Mouse (Mus musculus) hindbrain, embryonic 15.5 days (tissue): ENCODE data around the gene Ggt1. TPM values are rescaled to one million over a fixed set of nuclear protein-coding genes. Genes with fewer than 3 reads are reported as not detected.
A peak's percentile ranks its signal among the peaks of the same experiment; 100 is the strongest.

ENCODE experiments used
- ATAC-seq: fragments of 200-750 bp; cut with Nextera tagmentation; 2 replicates; pipeline ENCODE4 v1.8.0; 2017; ENCODE audit warnings: low read depth, moderate number of reproducible peaks, moderate TSS enrichment; ENCODE audit not compliant: low FRiP score
- H3K27ac ChIP-seq: fragments of 300-500 bp; sonication (generic); replicated peaks from 2 replicates; pipeline ENCODE4 v1.5.1; 2015; ENCODE audit warnings: mild to moderate bottlenecking, inconsistent platforms
- H3K27me3 ChIP-seq: fragments of 300-500 bp; sonication (generic); 2 replicates; pipeline ENCODE4 v1.6.1; 2015; ENCODE audit warnings: control low read depth, inconsistent platforms
- H3K36me3 ChIP-seq: fragments of 300-500 bp; sonication (generic); 2 replicates; pipeline ENCODE4 v1.6.1; 2015; ENCODE audit warnings: control low read depth, inconsistent platforms
- H3K4me1 ChIP-seq: fragments of 300-500 bp; sonication (generic); replicated peaks from 2 replicates; pipeline ENCODE4 v1.6.1; 2015; ENCODE audit warnings: control low read depth, inconsistent platforms
- H3K4me2 ChIP-seq: fragments of 300-500 bp; sonication (generic); 2 replicates; pipeline ENCODE4 v1.6.1; 2015; ENCODE audit warnings: moderate library complexity, mild to moderate bottlenecking, inconsistent platforms
- H3K4me3 ChIP-seq: fragments of 300-500 bp; sonication (generic); 2 replicates; pipeline ENCODE4 v1.5.1; 2015; ENCODE audit warnings: mild to moderate bottlenecking, inconsistent platforms
- H3K9ac ChIP-seq: fragments of 300-500 bp; sonication (generic); 2 replicates; pipeline ENCODE4 v1.6.1; 2015; ENCODE audit warnings: inconsistent platforms
- H3K9me3 ChIP-seq: fragments of 300-500 bp; sonication (generic); 2 replicates; pipeline ENCODE4 v1.6.1; 2016; ENCODE audit warnings: control low read depth, inconsistent platforms
- WGBS: fragments of 180-500 bp; shearing (Covaris S2); methylation state at CpG from one replicate; pipeline ENCODE4 v1.1.7; 2015; 5-methylcytosine and 5-hydroxymethylcytosine counted together
- polyA plus RNA-seq: library from polyadenylated mRNA; unstranded; fragments of >200 nt; fragmentation: Nextera tagmentation; extraction: Ambion mirVana; gene quantifications from 2 replicates; pipeline ENCODE4 v1.2.1, GENCODE M21; 2015

Gene Ggt1
- polyA plus RNA-seq, 1 experiment from 2014 or later, result 1.3 TPM

GRCm38 (mm10) chr10:75552701-75553450, 8.5 kb upstream of the Ggt1 start:
- Histone ChIP-seq H3K4me3 (no peak overlapping the region), H3K9me3 (no peaks in the 10 kb centered on the region), H3K9ac (no peak overlapping the region), H3K27me3 (no peaks in the 10 kb centered on the region), H3K27ac (no peak overlapping the region), H3K4me1 (peaks cover 31% of the 10 kb centered on the region), H3K4me2 (no peak overlapping the region), H3K36me3 (peaks cover 32% of the 10 kb centered on the region)
- no peak for ATAC-seq
- WGBS, result 76% methylated on average over 13 of the region's 13 CpGs

GRCm38 (mm10) chr10:75554090-75554489, 7.3 kb upstream of the Ggt1 start:
- no peaks in the 10 kb centered on the region for H3K9me3 ChIP-seq

GRCm38 (mm10) chr10:75555557-75555956, 5.8 kb upstream of the Ggt1 start:
- Histone ChIP-seq H3K4me2 (no peak overlapping the region), H3K27me3 (no peaks in the 10 kb centered on the region), H3K4me1 (peaks cover 45% of the 10 kb centered on the region), H3K36me3 (peaks cover 32% of the 10 kb centered on the region), H3K27ac (peak overlapping the region; percentile 53), H3K4me3 (no peak overlapping the region), H3K9me3 (no peaks in the 10 kb centered on the region), H3K9ac (no peak overlapping the region)
- ATAC-seq, result no peak
- WGBS, result 66% methylated on average over 6 of the region's 6 CpGs

More at GRCm38 (mm10) chr10:75554090-75554489, 7.3 kb upstream of the Ggt1 start:
- H3K4me3 ChIP-seq, result no peak overlapping the region
- no peaks in the 10 kb centered on the region for H3K27me3 ChIP-seq
- H3K4me2 ChIP-seq, result no peak overlapping the region
- H3K27ac ChIP-seq, result no peak overlapping the region
- WGBS, result 93% methylated on average over 8 of the region's 8 CpGs
- no peak overlapping the region for H3K9ac ChIP-seq
- H3K36me3 ChIP-seq, result peaks cover 32% of the 10 kb centered on the region
- ATAC-seq, result no peak
- peaks cover 36% of the 10 kb centered on the region for H3K4me1 ChIP-seq

- Histone ChIP-seq H3K4me3 (no peak overlapping the region), H3K27ac (peak overlapping the region; percentile 68), H3K9ac (no peak overlapping the region), H3K27me3 (no peaks in the 10 kb centered on the region), H3K4me2 (no peak overlapping the region), H3K9me3 (no peaks in the 10 kb centered on the region), H3K36me3 (peaks cover 32% of the 10 kb centered on the region), H3K4me1 (peaks cover 50% of the 10 kb centered on the region)
- peak; percentile 68 for ATAC-seq
- WGBS, result 21% methylated on average over 9 of the region's 9 CpGs
These were observed 5.4 kb upstream of the Ggt1 start for GRCm38 (mm10) chr10:75556026-75556425.

GRCm38 (mm10) chr10:75558515-75558914, 2.9 kb upstream of the Ggt1 start:
- Histone ChIP-seq H3K4me1 (peaks cover 54% of the 10 kb centered on the region), H3K9ac (peak overlapping the region; percentile 75), H3K4me2 (peak overlapping the region; percentile 82), H3K9me3 (no peaks in the 10 kb centered on the region), H3K36me3 (peaks cover 21% of the 10 kb centered on the region), H3K27me3 (no peaks in the 10 kb centered on the region), H3K27ac (peak overlapping the region; percentile 97), H3K4me3 (peak overlapping the region; percentile 60)
- 15% methylated on average over 3 of the region's 3 CpGs for WGBS
- peak; percentile 36 for ATAC-seq

GRCm38 (mm10) chr10:75559041-75559675, 2.2 kb upstream of the Ggt1 start:
- H3K4me1 ChIP-seq, result peaks cover 54% of the 10 kb centered on the region
- peak overlapping the region; percentile 82 for H3K4me2 ChIP-seq
- H3K9ac ChIP-seq, result peak overlapping the region; percentile 75
- H3K27ac ChIP-seq, result peak overlapping the region; percentile 97
- peak; percentile 2; the same call in 1 of the 2 replicates for ATAC-seq
- H3K27me3 ChIP-seq, result no peaks in the 10 kb centered on the region
- H3K9me3 ChIP-seq, result no peaks in the 10 kb centered on the region
- peak overlapping the region; percentile 60 for H3K4me3 ChIP-seq
- WGBS, result 2% methylated on average over 14 of the region's 14 CpGs
- H3K36me3 ChIP-seq, result peaks cover 20% of the 10 kb centered on the region

- Histone ChIP-seq H3K4me1 (peaks cover 54% of the 10 kb centered on the region), H3K27me3 (no peaks in the 10 kb centered on the region), H3K9ac (peak within 1 kb of the TSS; percentile 75), H3K4me2 (peak within 1 kb of the TSS; percentile 82), H3K4me3 (peak within 1 kb of the TSS; percentile 60), H3K9me3 (no peaks in the 10 kb centered on the region), H3K27ac (peak within 1 kb of the TSS; percentile 97), H3K36me3 (peaks cover 18% of the 10 kb centered on the region)
- WGBS, result under 1% methylated on average over 75 of the region's 75 CpGs
- ATAC-seq, result peak; percentile 40
These were observed 1.5 kb upstream of the Ggt1 start, which contains the start of gene Lrrc75b for GRCm38 (mm10) chr10:75559676-75560548. TSS of gene Lrrc75b (minus strand) at chr10:75560330.

- Histone ChIP-seq H3K9ac (peak overlapping the region; percentile 75), H3K4me3 (peak overlapping the region; percentile 60), H3K9me3 (no peaks in the 10 kb centered on the region), H3K27me3 (no peaks in the 10 kb centered on the region), H3K4me1 (peaks cover 53% of the 10 kb centered on the region), H3K4me2 (peak overlapping the region; percentile 82), H3K27ac (peak overlapping the region; percentile 97), H3K36me3 (peaks cover 12% of the 10 kb centered on the region; the same call in 1 of the 2 replicates)
- ATAC-seq, result peak; percentile 40
- WGBS, result 9% methylated on average over 6 of the region's 6 CpGs
These were observed 880 bp upstream of the Ggt1 start for GRCm38 (mm10) chr10:75560549-75560899.

- WGBS, result 85% methylated on average over 8 of the region's 8 CpGs
- Histone ChIP-seq H3K27ac (no peak overlapping the region), H3K4me3 (no peak overlapping the region), H3K4me2 (no peak overlapping the region), H3K9ac (no peak overlapping the region), H3K9me3 (no peaks in the 10 kb centered on the region), H3K36me3 (no peaks in the 10 kb centered on the region), H3K4me1 (peaks cover 32% of the 10 kb centered on the region), H3K27me3 (no peaks in the 10 kb centered on the region)
- ATAC-seq, result no peak
These were observed 1.2 kb downstream of the Ggt1 start for GRCm38 (mm10) chr10:75562596-75562995.

GRCm38 (mm10) chr10:75564687-75565265, 3.4 kb downstream of the Ggt1 start:
- peaks cover 14% of the 10 kb centered on the region for H3K4me1 ChIP-seq
- 85% methylated on average over 12 of the region's 12 CpGs for WGBS
- H3K9me3 ChIP-seq, result no peaks in the 10 kb centered on the region
- no peaks in the 10 kb centered on the region for H3K36me3 ChIP-seq
- no peak for ATAC-seq
- no peak overlapping the region for H3K9ac ChIP-seq
- no peak overlapping the region for H3K4me3 ChIP-seq
- H3K27ac ChIP-seq, result no peak overlapping the region
- H3K27me3 ChIP-seq, result no peaks in the 10 kb centered on the region
- H3K4me2 ChIP-seq, result no peak overlapping the region

- H3K4me2 ChIP-seq, result no peak overlapping the region
- H3K4me1 ChIP-seq, result peaks cover 10% of the 10 kb centered on the region
- no peak overlapping the region for H3K4me3 ChIP-seq
- H3K9ac ChIP-seq, result no peak overlapping the region
- H3K27ac ChIP-seq, result no peak overlapping the region
- ATAC-seq, result no peak
- no peaks in the 10 kb centered on the region for H3K36me3 ChIP-seq
- no peaks in the 10 kb centered on the region for H3K27me3 ChIP-seq
- 78% methylated on average over 6 of the region's 6 CpGs for WGBS
- H3K9me3 ChIP-seq, result no peaks in the 10 kb centered on the region
These were observed 4.0 kb downstream of the Ggt1 start for GRCm38 (mm10) chr10:75565436-75565835.
